Mouse (Mus musculus): ENCODE data around the gene Gpr174. TPM values are rescaled to one million over a fixed set of nuclear protein-coding genes. Genes with fewer than 3 reads are reported as not detected.

Gpr174 gene
- polyA plus RNA-seq (2015; fragmentation: Nextera tagmentation; extraction: Ambion mirVana) = 0.06 and 0.07 TPM in 2 replicates

GRCm38 (mm10) chrX:107255486-107256227 lies at the start of gene Gpr174:
Gpr174 (plus strand) TSS chrX:107255878.
- WGBS (ENCODE audit: insufficient replicate concordance) = 11% methylated on average over 2 of the region's 2 CpGs
- H3K9me3 ChIP-seq (replicated peaks; ENCODE audit: control insufficient read depth, low read length) = no peaks in the 10 kb centered on the region
- no peak for ATAC-seq (ENCODE audit: low read depth)
- no peaks in the 10 kb centered on the region for H3K4me1 ChIP-seq (ENCODE audit: control insufficient read depth, low read depth, low read length)
- no peak within 1 kb of the TSS for H3K4me3 ChIP-seq (ENCODE audit: low read depth, low read length)
- H3K9ac ChIP-seq (ENCODE audit: low read depth, low read length) = no peak within 1 kb of the TSS
- no peaks in the 10 kb centered on the region for H3K36me3 ChIP-seq (ENCODE audit: control insufficient read depth, insufficient read depth)
- no peak within 1 kb of the TSS for H3K27ac ChIP-seq (ENCODE audit: low read length)
- no peaks in the 10 kb centered on the region; the same call in 1 of the 2 replicates for H3K27me3 ChIP-seq (ENCODE audit: control insufficient read depth, insufficient read depth, low read depth, low read length)
- H3K4me2 ChIP-seq (ENCODE audit: low read depth, low read length) = no peak within 1 kb of the TSS

GRCm38 (mm10) chrX:107217577-107218090 lies 38.0 kb upstream of the Gpr174 start:
- no peaks in the 10 kb centered on the region for H3K27me3 ChIP-seq (ENCODE audit: control insufficient read depth, insufficient read depth, low read depth, low read length)
- 75% methylated on average over 2 of the region's 2 CpGs for WGBS (ENCODE audit: insufficient replicate concordance)
- H3K9me3 ChIP-seq (replicated peaks; ENCODE audit: control insufficient read depth, low read length) = no peaks in the 10 kb centered on the region
- H3K27ac ChIP-seq (ENCODE audit: low read length) = no peak overlapping the region
- no peak overlapping the region for H3K4me3 ChIP-seq (ENCODE audit: low read depth, low read length)
- H3K4me1 ChIP-seq (ENCODE audit: control insufficient read depth, low read depth, low read length) = no peaks in the 10 kb centered on the region
- no peak overlapping the region for H3K4me2 ChIP-seq (ENCODE audit: low read depth, low read length)
- no peak for ATAC-seq (ENCODE audit: low read depth)
- no peaks in the 10 kb centered on the region for H3K36me3 ChIP-seq (ENCODE audit: control insufficient read depth, insufficient read depth)
- no peak overlapping the region for H3K9ac ChIP-seq (ENCODE audit: low read depth, low read length)

GRCm38 (mm10) chrX:107224846-107225245 lies 30.8 kb upstream of the Gpr174 start:
- H3K4me1 ChIP-seq (ENCODE audit: control insufficient read depth, low read depth, low read length) = no peaks in the 10 kb centered on the region
- no peak overlapping the region for H3K9ac ChIP-seq (ENCODE audit: low read depth, low read length)
- H3K4me2 ChIP-seq (ENCODE audit: low read depth, low read length) = no peak overlapping the region
- H3K9me3 ChIP-seq (replicated peaks; ENCODE audit: control insufficient read depth, low read length) = no peaks in the 10 kb centered on the region
- no peak for ATAC-seq (ENCODE audit: low read depth)
- H3K27me3 ChIP-seq (ENCODE audit: control insufficient read depth, insufficient read depth, low read depth, low read length) = no peaks in the 10 kb centered on the region
- 55% methylated on average over 1 of the region's 1 CpGs for WGBS (ENCODE audit: insufficient replicate concordance)
- H3K27ac ChIP-seq (ENCODE audit: low read length) = no peak overlapping the region
- H3K36me3 ChIP-seq (ENCODE audit: control insufficient read depth, insufficient read depth) = no peaks in the 10 kb centered on the region
- H3K4me3 ChIP-seq (ENCODE audit: low read depth, low read length) = no peak overlapping the region

DNA sequence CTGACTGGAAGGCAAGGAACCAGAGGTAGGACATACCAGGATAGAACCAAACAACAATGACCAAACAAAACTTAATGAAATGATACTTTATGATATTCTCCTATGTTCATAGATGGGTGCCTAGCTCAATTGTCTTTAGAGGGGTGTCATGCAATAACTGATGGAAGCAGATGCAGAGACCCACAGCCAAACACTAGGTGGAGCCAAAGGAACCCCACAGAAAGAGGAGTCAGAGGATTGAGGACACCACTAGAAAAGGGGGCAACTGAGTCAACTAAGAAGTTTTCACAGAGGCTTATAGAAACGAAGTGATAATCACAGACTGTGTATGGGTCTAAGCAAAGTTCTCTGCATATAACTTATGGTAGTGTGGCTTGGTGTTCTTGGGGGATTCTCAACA lies 24.5 kb upstream of the Gpr174 start:
- no peak for ATAC-seq (ENCODE audit: low read depth)
- Histone ChIP-seq H3K27me3 (ENCODE audit: control insufficient read depth, insufficient read depth, low read depth, low read length) (no peaks in the 10 kb centered on the region), H3K4me3 (ENCODE audit: low read depth, low read length) (no peak overlapping the region), H3K4me2 (ENCODE audit: low read depth, low read length) (no peak overlapping the region), H3K27ac (ENCODE audit: low read length) (no peak overlapping the region), H3K36me3 (ENCODE audit: control insufficient read depth, insufficient read depth) (no peaks in the 10 kb centered on the region), H3K9ac (ENCODE audit: low read depth, low read length) (no peak overlapping the region), H3K4me1 (ENCODE audit: control insufficient read depth, low read depth, low read length) (no peaks in the 10 kb centered on the region), H3K9me3 (replicated peaks; ENCODE audit: control insufficient read depth, low read length) (no peaks in the 10 kb centered on the region)
- 17% methylated on average over 1 of the region's 1 CpGs for WGBS (ENCODE audit: insufficient replicate concordance)

DNA sequence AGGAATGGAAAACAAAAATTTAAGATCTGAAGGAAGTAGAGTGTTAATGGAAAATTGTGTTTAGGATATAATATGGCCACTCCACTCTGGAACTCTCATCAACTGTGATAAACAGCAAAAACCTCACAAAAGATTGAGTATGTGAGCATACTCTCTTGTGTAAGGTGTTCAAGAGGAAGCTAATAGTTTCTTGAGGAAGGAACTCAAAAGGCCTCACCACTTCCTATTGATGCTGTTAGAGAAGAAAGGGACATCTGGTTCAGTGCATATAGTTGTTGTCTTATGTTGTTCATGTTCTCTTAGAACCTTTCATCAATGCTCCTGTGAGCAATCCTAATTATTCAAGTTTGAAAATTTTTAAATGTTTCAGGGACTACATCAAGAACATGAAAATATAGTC lies 21.0 kb upstream of the Gpr174 start:
- Histone ChIP-seq H3K27ac (ENCODE audit: low read length) (no peak overlapping the region), H3K4me3 (ENCODE audit: low read depth, low read length) (no peak overlapping the region), H3K9ac (ENCODE audit: low read depth, low read length) (no peak overlapping the region), H3K36me3 (ENCODE audit: control insufficient read depth, insufficient read depth) (no peaks in the 10 kb centered on the region), H3K4me2 (ENCODE audit: low read depth, low read length) (no peak overlapping the region), H3K4me1 (ENCODE audit: control insufficient read depth, low read depth, low read length) (no peaks in the 10 kb centered on the region), H3K9me3 (replicated peaks; ENCODE audit: control insufficient read depth, low read length) (no peaks in the 10 kb centered on the region), H3K27me3 (ENCODE audit: control insufficient read depth, insufficient read depth, low read depth, low read length) (no peaks in the 10 kb centered on the region)
- ATAC-seq (ENCODE audit: low read depth) = no peak

GRCm38 (mm10) chrX:107236461-107236860 lies 19.2 kb upstream of the Gpr174 start:
- Histone ChIP-seq H3K36me3 (ENCODE audit: control insufficient read depth, insufficient read depth) (no peaks in the 10 kb centered on the region), H3K27me3 (ENCODE audit: control insufficient read depth, insufficient read depth, low read depth, low read length) (no peaks in the 10 kb centered on the region), H3K9ac (ENCODE audit: low read depth, low read length) (no peak overlapping the region), H3K9me3 (replicated peaks; ENCODE audit: control insufficient read depth, low read length) (no peaks in the 10 kb centered on the region), H3K4me1 (ENCODE audit: control insufficient read depth, low read depth, low read length) (no peaks in the 10 kb centered on the region), H3K27ac (ENCODE audit: low read length) (no peak overlapping the region), H3K4me3 (ENCODE audit: low read depth, low read length) (no peak overlapping the region), H3K4me2 (ENCODE audit: low read depth, low read length) (no peak overlapping the region)
- no peak for ATAC-seq (ENCODE audit: low read depth)
- 24% methylated on average over 1 of the region's 1 CpGs for WGBS (ENCODE audit: insufficient replicate concordance)

DNA sequence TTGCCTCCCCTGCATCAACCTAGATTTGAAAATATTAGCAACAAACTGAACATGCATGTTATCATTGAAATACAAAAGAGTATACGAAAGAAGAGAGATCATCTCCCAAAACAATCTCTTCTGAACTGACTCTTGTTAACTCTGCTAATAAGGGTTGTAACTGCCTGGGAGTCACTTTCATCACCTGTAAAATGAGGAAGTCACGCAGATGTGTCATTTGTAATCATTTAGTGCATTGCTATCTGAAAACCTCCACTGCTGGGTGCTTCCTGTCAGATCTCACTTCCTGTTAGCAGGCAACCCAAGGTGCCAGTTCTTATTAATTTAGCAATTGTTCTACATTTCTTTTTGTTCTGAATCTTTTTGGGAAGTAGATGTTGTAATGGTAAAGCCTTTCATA lies 5.3 kb upstream of the Gpr174 start:
- Histone ChIP-seq H3K27ac (ENCODE audit: low read length) (no peak overlapping the region), H3K4me1 (ENCODE audit: control insufficient read depth, low read depth, low read length) (no peaks in the 10 kb centered on the region), H3K9ac (ENCODE audit: low read depth, low read length) (no peak overlapping the region), H3K4me3 (ENCODE audit: low read depth, low read length) (no peak overlapping the region), H3K36me3 (ENCODE audit: control insufficient read depth, insufficient read depth) (no peaks in the 10 kb centered on the region), H3K9me3 (replicated peaks; ENCODE audit: control insufficient read depth, low read length) (no peaks in the 10 kb centered on the region), H3K4me2 (ENCODE audit: low read depth, low read length) (no peak overlapping the region), H3K27me3 (ENCODE audit: control insufficient read depth, insufficient read depth, low read depth, low read length) (no peaks in the 10 kb centered on the region; the same call in 1 of the 2 replicates)
- 35% methylated on average over 2 of the region's 2 CpGs for WGBS (ENCODE audit: insufficient replicate concordance)
- ATAC-seq (ENCODE audit: low read depth) = no peak

DNA sequence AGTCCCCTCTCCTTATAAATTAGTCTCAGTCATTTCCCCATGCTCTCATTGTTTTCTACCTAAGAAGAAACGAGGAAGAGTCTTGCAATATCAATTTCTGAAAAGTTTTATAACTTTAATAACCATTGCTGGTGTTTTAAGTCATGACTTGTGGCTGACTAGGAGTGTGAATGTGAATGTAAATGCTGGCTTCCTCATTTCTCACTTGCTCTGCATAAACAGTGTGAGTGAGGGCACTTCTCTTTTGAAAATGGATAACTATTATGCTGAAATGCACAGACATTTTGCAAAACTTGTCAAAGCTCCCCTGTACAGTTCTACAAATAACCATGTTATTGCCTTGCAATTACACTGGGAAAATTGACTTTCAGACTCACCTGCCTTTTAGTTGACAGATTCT lies 8.9 kb downstream of the Gpr174 start:
- no peaks in the 10 kb centered on the region for H3K4me1 ChIP-seq (ENCODE audit: control insufficient read depth, low read depth, low read length)
- H3K4me2 ChIP-seq (ENCODE audit: low read depth, low read length) = no peak overlapping the region
- H3K9ac ChIP-seq (ENCODE audit: low read depth, low read length) = no peak overlapping the region
- H3K27me3 ChIP-seq (ENCODE audit: control insufficient read depth, insufficient read depth, low read depth, low read length) = no peaks in the 10 kb centered on the region
- H3K27ac ChIP-seq (ENCODE audit: low read length) = no peak overlapping the region
- H3K4me3 ChIP-seq (ENCODE audit: low read depth, low read length) = no peak overlapping the region
- H3K36me3 ChIP-seq (ENCODE audit: control insufficient read depth, insufficient read depth) = no peaks in the 10 kb centered on the region
- WGBS (ENCODE audit: insufficient replicate concordance) = 13% methylated on average over 1 of the region's 1 CpGs
- ATAC-seq (ENCODE audit: low read depth) = no peak
- H3K9me3 ChIP-seq (replicated peaks; ENCODE audit: control insufficient read depth, low read length) = no peaks in the 10 kb centered on the region

DNA sequence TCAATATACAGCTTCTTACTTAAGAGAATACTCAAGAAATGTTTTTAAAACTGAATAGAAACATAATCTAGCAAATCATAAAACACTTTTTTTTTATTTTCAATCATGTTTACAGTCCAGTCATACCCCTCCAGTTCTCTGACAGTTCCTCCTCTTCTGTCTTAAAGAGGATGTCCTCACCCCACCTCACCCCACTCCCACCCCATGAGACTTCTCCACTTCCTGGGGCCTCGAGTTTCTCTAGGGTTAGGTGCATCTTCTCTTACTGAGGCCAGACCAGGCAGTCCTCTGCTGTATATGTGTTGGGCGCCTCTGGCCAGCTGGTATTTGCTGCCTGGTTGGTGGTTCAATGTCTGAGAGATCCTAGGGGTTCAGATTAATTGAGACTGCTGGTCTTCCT lies 21.9 kb downstream of the Gpr174 start:
- no peak overlapping the region for H3K4me2 ChIP-seq (ENCODE audit: low read depth, low read length)
- ATAC-seq (ENCODE audit: low read depth) = no peak
- no peak overlapping the region for H3K4me3 ChIP-seq (ENCODE audit: low read depth, low read length)
- no peak overlapping the region for H3K9ac ChIP-seq (ENCODE audit: low read depth, low read length)
- 32% methylated on average over 2 of the region's 2 CpGs for WGBS (ENCODE audit: insufficient replicate concordance)
- no peaks in the 10 kb centered on the region for H3K27me3 ChIP-seq (ENCODE audit: control insufficient read depth, insufficient read depth, low read depth, low read length)
- H3K36me3 ChIP-seq (ENCODE audit: control insufficient read depth, insufficient read depth) = no peaks in the 10 kb centered on the region
- H3K4me1 ChIP-seq (ENCODE audit: control insufficient read depth, low read depth, low read length) = no peaks in the 10 kb centered on the region
- H3K27ac ChIP-seq (ENCODE audit: low read length) = no peak overlapping the region
- no peaks in the 10 kb centered on the region for H3K9me3 ChIP-seq (replicated peaks; ENCODE audit: control insufficient read depth, low read length)
